Mouse (Mus musculus) Patski (cell line): ENCODE results near the gene Taf5l. TPM values are rescaled to one million over a fixed set of nuclear protein-coding genes. Genes with fewer than 3 reads are reported as not detected.
"Not testable (repeated sequence)": the region's sequence is repeated elsewhere in the genome, so short reads cannot be mapped to it uniquely, and the experiment has no call there.

ENCODE experiments used
- ATAC-seq: fragments of 100-300 bp; one replicate; pipeline ENCODE4 v1.8.0; 2021
- CTCF ChIA-PET: fragments of 350-600 bp; sonication (Branson Sonifier 250); formaldehyde crosslinking; loops from one replicate; lab custom pipeline; 2022; ENCODE audit warnings: inconsistent platforms; lab: Charles Lee
- POLR2A ChIA-PET: fragments of 350-600 bp; sonication (Branson Sonifier 250); formaldehyde crosslinking; loops from one replicate; lab custom pipeline; 2022; ENCODE audit warnings: antibody characterized with exemption, inconsistent platforms; lab: Charles Lee
- DNase-seq: peaks from one replicate; pipeline ENCODE4 v3.0.0-alpha.2; 2011; ENCODE audit warnings: low read depth, low spot score
- H3K27me3 ChIP-seq: fragments of 371-371 bp; one replicate; pipeline ENCODE4 v1.5.1; 2021
- CTCF ChIP-seq: fragments of 100-300 bp; IDR thresholded peaks from one replicate; pipeline ENCODE4 v1.5.1; 2021
- in situ Hi-C: fragments of 300-500 bp; cut with MboI; formaldehyde crosslinking; loops from 3 replicates; pipeline ENCODE4 v1.11.1; 2018; ENCODE audit warnings: low pct_unique_long_range_greater_than_20kb, mixed read lengths
- polyA plus RNA-seq: library from polyadenylated mRNA; unstranded; gene quantifications from one replicate; pipeline ENCODE4 v1.2.3, GENCODE M21; 2021

Taf5l gene
- polyA plus RNA-seq, 1 experiment from 2014 or later: 28.6 TPM

- POLR2A ChIA-PET: no interaction called here
- no peaks in the 10 kb centered on the region for H3K27me3 ChIP-seq
- CTCF ChIA-PET: no interaction called here
- DNase-seq (no peak), ATAC-seq (no peak)
- in situ Hi-C loops: no loop called here
- TF ChIP-seq CTCF: no peak
Observed at GRCm38 (mm10) chr8:124044931-124045330, 23.7 kb upstream of the Taf5l start.

- DNase-seq (no peak), ATAC-seq (no peak)
- ChIA-PET CTCF (no interaction called here), POLR2A (no interaction called here)
- TF ChIP-seq CTCF: no peak
- no peaks in the 10 kb centered on the region for H3K27me3 ChIP-seq
- in situ Hi-C loops: no loop called here
Observed at GRCm38 (mm10) chr8:124044421-124044820, 23.2 kb upstream of the Taf5l start.

GRCm38 (mm10) chr8:124042201-124042600, 21.0 kb upstream of the Taf5l start:
- no peaks in the 10 kb centered on the region for H3K27me3 ChIP-seq
- ATAC-seq (no peak), DNase-seq (no peak)
- in situ Hi-C loops: no loop called here
- POLR2A ChIA-PET: no interaction called here
- peak; percentile 33 for TF ChIP-seq CTCF
- CTCF ChIA-PET: interaction anchor here (1.5 kb wide), 1 partner anchor 8 kb away, joined by 3 read pairs; no protein-coding TSS in a partner anchor

GRCm38 (mm10) chr8:124039351-124039750, 18.2 kb upstream of the Taf5l start:
- H3K27me3 ChIP-seq: no peaks in the 10 kb centered on the region
- ChIA-PET CTCF (interaction anchor here (0.9 kb wide), 1 partner anchor 13 kb away, joined by 3 read pairs; no protein-coding TSS in a partner anchor), POLR2A (no interaction called here)
- TF ChIP-seq CTCF: no peak
- in situ Hi-C loops: no loop called here
- ATAC-seq (no peak), DNase-seq (no peak)

- ATAC-seq (no peak), DNase-seq (no peak)
- POLR2A ChIA-PET: no interaction called here
- CTCF ChIA-PET: no interaction called here
- H3K27me3 ChIP-seq: no peaks in the 10 kb centered on the region
- no peak for TF ChIP-seq CTCF
- in situ Hi-C loops: no loop called here
Observed at GRCm38 (mm10) chr8:124038121-124038520, 16.9 kb upstream of the Taf5l start.

GRCm38 (mm10) chr8:124033400-124033799, 12.2 kb upstream of the Taf5l start:
- ChIA-PET POLR2A (no interaction called here), CTCF (interaction anchor here (0.7 kb wide), 1 partner anchor 10 kb away, joined by 3 read pairs; no protein-coding TSS in a partner anchor)
- ATAC-seq (no peak), DNase-seq (no peak)
- in situ Hi-C loops: no loop called here
- H3K27me3 ChIP-seq: no peaks in the 10 kb centered on the region
- TF ChIP-seq CTCF: peak; percentile 57

GRCm38 (mm10) chr8:124027831-124028230, 6.6 kb upstream of the Taf5l start:
- no peak for ATAC-seq
- no peak for TF ChIP-seq CTCF
- in situ Hi-C loops: no loop called here
- no peaks in the 10 kb centered on the region for H3K27me3 ChIP-seq
- ChIA-PET CTCF (interaction anchor here (1.5 kb wide), 1 partner anchor 103 kb away, joined by 3 read pairs; no protein-coding TSS in a partner anchor), POLR2A (no interaction called here)
- DNase-seq: no peak

GRCm38 (mm10) chr8:124026265-124026664, 5.1 kb upstream of the Taf5l start:
- in situ Hi-C loops, DNase-seq, H3K27me3 ChIP-seq, ATAC-seq: not testable (repeated sequence)
- ChIA-PET POLR2A (interaction anchor here (0.7 kb wide), 1 partner anchor 366 kb away, joined by 3 read pairs; no protein-coding TSS in a partner anchor), CTCF (interaction anchor here (1.4 kb wide), 1 partner anchor 13 kb away, joined by 3 read pairs; no protein-coding TSS in a partner anchor)

GRCm38 (mm10) chr8:124020439-124021236, 559 bp downstream of the Taf5l start:
- no peak for DNase-seq
- no peaks in the 10 kb centered on the region for H3K27me3 ChIP-seq
- ChIA-PET POLR2A (interaction anchor here (1.1 kb wide), 1 partner anchor 71 kb away, joined by 3 read pairs; no protein-coding TSS in a partner anchor), CTCF (no interaction called here)
- ATAC-seq: peak; percentile 51
- TF ChIP-seq CTCF: no peak
- in situ Hi-C loops: no loop called here

- no peaks in the 10 kb centered on the region for H3K27me3 ChIP-seq
- no peak for DNase-seq
- TF ChIP-seq CTCF: no peak
- CTCF ChIA-PET: no interaction called here
- ATAC-seq: no peak
- POLR2A ChIA-PET: interaction anchor here (1.1 kb wide), 1 partner anchor 70 kb away, joined by 3 read pairs; no protein-coding TSS in a partner anchor
- in situ Hi-C loops: no loop called here
Observed at GRCm38 (mm10) chr8:124019782-124020181, 1.4 kb downstream of the Taf5l start.

GRCm38 (mm10) chr8:124014751-124015150, 6.4 kb downstream of the Taf5l start:
- TF ChIP-seq CTCF: no peak
- DNase-seq (no peak), ATAC-seq (no peak)
- no peaks in the 10 kb centered on the region for H3K27me3 ChIP-seq
- ChIA-PET POLR2A (no interaction called here), CTCF (no interaction called here)
- in situ Hi-C loops: no loop called here

- H3K27me3 ChIP-seq, in situ Hi-C loops, CTCF ChIA-PET, POLR2A ChIA-PET, ATAC-seq, DNase-seq: not testable (repeated sequence)
Observed at GRCm38 (mm10) chr8:124014299-124014698, 6.9 kb downstream of the Taf5l start.
